Mouse (Mus musculus) liver, embryonic 13.5 days (tissue): ENCODE data around the gene Fam45a. TPM values are rescaled to one million over a fixed set of nuclear protein-coding genes. Genes with fewer than 3 reads are reported as not detected.

Source experiments
- ATAC-seq: fragments of 200-750 bp; cut with Nextera tagmentation; 2 replicates; pipeline ENCODE4 v1.8.0; 2017; ENCODE audit warnings: low read depth, mild to moderate bottlenecking, moderate number of reproducible peaks, moderate library complexity
- DNase-seq: peaks from one replicate; pipeline ENCODE4 v3.0.0; 2022
- H3K27ac ChIP-seq: fragments of 300-500 bp; sonication (generic); 2 replicates; pipeline ENCODE4 v1.5.1; 2015; ENCODE audit warnings: moderate library complexity, mild to moderate bottlenecking, inconsistent platforms
- H3K27me3 ChIP-seq: fragments of 300-500 bp; sonication (generic); 2 replicates; pipeline ENCODE4 v1.6.1; 2015; ENCODE audit warnings: mild to moderate bottlenecking, inconsistent platforms
- H3K36me3 ChIP-seq: fragments of 300-500 bp; sonication (generic); 2 replicates; pipeline ENCODE4 v1.6.1; 2015; ENCODE audit warnings: mild to moderate bottlenecking, inconsistent platforms
- H3K4me1 ChIP-seq: fragments of 300-500 bp; sonication (generic); replicated peaks from 2 replicates; pipeline ENCODE4 v1.6.1; 2015; ENCODE audit warnings: inconsistent platforms
- H3K4me2 ChIP-seq: fragments of 300-500 bp; sonication (generic); 2 replicates; pipeline ENCODE4 v1.6.1; 2015; ENCODE audit warnings: inconsistent platforms, mild to moderate bottlenecking, moderate library complexity
- H3K4me3 ChIP-seq: fragments of 300-500 bp; sonication (generic); replicated peaks from 2 replicates; pipeline ENCODE4 v1.5.1; 2015; ENCODE audit warnings: mild to moderate bottlenecking, inconsistent platforms
- H3K9ac ChIP-seq: fragments of 300-500 bp; sonication (generic); 2 replicates; pipeline ENCODE4 v1.6.1; 2015; ENCODE audit warnings: mild to moderate bottlenecking, inconsistent platforms
- H3K9me3 ChIP-seq: fragments of 300-500 bp; sonication (generic); replicated peaks from 2 replicates; pipeline ENCODE4 v1.6.1; 2016; ENCODE audit warnings: inconsistent platforms
- WGBS: fragments of 180-500 bp; shearing (Covaris S2); methylation state at CpG from one replicate; pipeline ENCODE4 v1.1.7; 2015; ENCODE audit not compliant: insufficient replicate concordance; 5-methylcytosine and 5-hydroxymethylcytosine counted together
- polyA plus RNA-seq: library from polyadenylated mRNA; unstranded; fragments of >200 nt; fragmentation: Nextera tagmentation; extraction: Ambion mirVana; gene quantifications from 2 replicates; pipeline ENCODE4 v1.2.1, GENCODE M21; 2015

Fam45a gene
- polyA plus RNA-seq, 1 experiment from 2014 or later: 21.9 TPM

DNA sequence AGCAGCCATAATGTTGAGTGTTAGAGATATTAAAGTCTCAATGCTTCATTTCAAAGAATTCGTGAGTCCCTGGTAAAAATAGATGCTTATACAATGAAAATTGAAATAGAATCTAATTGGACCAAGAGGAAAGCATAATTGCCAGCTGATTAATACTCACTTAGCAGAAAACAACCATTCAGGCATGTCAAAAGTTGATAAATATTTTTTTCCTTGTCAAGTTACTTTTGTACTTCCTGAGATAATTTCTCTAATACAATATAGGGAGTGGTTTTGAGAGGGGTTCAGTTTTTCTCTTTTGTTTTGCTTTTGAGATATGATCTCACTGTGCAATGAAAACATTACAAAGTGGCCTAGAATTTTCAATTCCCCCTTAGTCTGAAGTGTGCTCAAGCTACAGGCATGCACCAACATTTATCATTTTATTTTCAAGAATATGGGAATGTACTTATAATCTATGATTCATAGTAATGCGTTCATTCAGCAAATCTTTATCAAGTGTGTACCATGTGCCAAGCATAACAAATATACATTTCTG lies 18.1 kb upstream of the Fam45a start:
- Histone ChIP-seq H3K27ac (no peak overlapping the region), H3K36me3 (no peaks in the 10 kb centered on the region), H3K9me3 (no peaks in the 10 kb centered on the region), H3K4me2 (no peak overlapping the region), H3K4me3 (no peak overlapping the region), H3K9ac (no peak overlapping the region), H3K4me1 (peaks cover 33% of the 10 kb centered on the region), H3K27me3 (no peaks in the 10 kb centered on the region)
- no peak for DNase-seq
- 64% methylated on average over 2 of the region's 2 CpGs for WGBS
- no peak for ATAC-seq

DNA sequence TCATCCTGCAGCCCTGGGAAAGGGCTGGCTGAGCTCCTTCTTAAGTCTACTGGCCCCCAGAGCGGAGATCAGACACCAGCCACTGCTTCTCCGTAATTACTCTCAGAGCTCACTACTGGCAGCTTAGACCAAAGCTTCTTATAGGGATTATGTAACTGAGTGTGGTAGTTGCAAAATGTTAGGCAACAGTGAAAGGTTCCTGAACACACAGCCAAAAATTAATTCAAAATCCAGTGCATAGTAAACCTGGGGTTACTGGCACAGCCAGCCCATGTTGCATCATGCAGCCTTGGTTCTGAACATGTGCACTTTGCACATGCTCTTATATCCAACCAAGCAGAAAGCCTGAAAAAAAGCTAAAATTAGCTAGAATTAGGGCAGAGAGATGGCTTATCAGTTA lies 16.1 kb upstream of the Fam45a start:
- Histone ChIP-seq H3K27me3 (no peaks in the 10 kb centered on the region), H3K4me3 (no peak overlapping the region), H3K9me3 (no peaks in the 10 kb centered on the region), H3K4me2 (no peak overlapping the region), H3K36me3 (no peaks in the 10 kb centered on the region), H3K27ac (peak overlapping the region; percentile 45), H3K9ac (0 out of 2 replicates have a peak overlapping the region, but pooled peaks have one; percentile 26), H3K4me1 (peaks cover 47% of the 10 kb centered on the region)
- 93% methylated on average over 2 of the region's 2 CpGs for WGBS
- ATAC-seq (no peak), DNase-seq (no peak)

DNA sequence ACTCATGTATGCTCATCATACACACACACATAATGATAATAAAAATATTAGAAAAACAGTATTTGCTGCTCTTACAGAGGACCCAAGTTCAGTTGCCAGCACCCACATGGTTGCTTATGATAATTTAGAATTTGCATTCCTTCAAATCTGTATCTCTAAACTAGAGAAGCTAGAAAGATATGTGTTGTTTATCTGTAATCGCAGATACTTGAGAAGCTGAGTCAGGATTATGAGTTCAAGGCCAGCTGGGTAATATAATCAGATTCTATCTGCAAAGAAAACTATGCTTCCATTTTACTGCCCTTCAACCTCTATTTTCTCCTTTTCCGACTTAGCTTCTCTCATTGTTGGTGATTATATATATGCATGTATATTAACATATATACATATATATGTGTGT lies 14.0 kb upstream of the Fam45a start:
- 70% methylated on average over 2 of the region's 2 CpGs for WGBS
- no peak for DNase-seq
- H3K27me3 ChIP-seq: no peaks in the 10 kb centered on the region
- no peaks in the 10 kb centered on the region for H3K9me3 ChIP-seq
- no peak overlapping the region for H3K4me3 ChIP-seq
- H3K9ac ChIP-seq: no peak overlapping the region
- H3K27ac ChIP-seq: no peak overlapping the region
- H3K4me1 ChIP-seq: peaks cover 55% of the 10 kb centered on the region
- H3K4me2 ChIP-seq: no peak overlapping the region
- no peaks in the 10 kb centered on the region for H3K36me3 ChIP-seq
- no peak for ATAC-seq

DNA sequence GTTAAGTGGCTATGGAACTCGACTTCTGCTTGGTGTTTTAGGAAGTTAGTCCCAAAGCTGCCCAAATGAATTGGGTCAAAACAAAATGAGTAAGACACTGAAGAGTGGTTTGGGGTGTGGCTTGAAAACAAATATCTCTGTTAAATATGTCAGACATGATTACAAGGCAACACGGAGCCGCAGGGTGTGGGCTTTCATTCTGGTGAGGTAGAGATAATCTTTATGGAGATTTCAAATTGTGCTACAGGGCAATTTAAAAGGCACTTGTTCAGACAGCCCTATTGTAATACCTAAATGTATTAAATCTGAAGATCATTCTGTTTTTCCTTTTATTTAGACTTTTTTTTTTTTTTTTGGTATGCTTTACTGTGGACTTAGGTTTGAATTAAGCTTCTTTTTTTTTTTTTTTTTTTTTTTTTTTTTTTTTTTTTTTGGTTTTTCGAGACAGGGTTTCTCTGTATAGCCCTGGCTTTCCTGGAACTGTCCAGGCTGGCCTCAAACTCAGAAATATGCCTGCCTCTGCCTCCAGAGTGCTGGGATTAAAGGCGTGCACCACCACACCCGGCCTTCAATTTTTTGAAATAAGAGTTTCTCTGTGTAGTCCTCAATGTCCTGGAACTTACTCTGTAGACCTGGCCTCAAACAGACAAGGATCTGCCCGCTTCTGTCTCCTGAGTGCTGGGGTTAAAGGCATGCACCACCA lies 11.4 kb upstream of the Fam45a start:
- Histone ChIP-seq H3K36me3 (no peaks in the 10 kb centered on the region), H3K4me1 (peaks cover 53% of the 10 kb centered on the region), H3K4me3 (no peak overlapping the region), H3K9ac (peak overlapping the region; percentile 42; the same call in 1 of the 2 replicates), H3K4me2 (peak overlapping the region; percentile 51), H3K9me3 (no peaks in the 10 kb centered on the region), H3K27ac (peak overlapping the region; percentile 87), H3K27me3 (no peaks in the 10 kb centered on the region)
- DNase-seq (peak; percentile 73), ATAC-seq (peak; percentile 91)
- 19% methylated on average over 7 of the region's 7 CpGs for WGBS

DNA sequence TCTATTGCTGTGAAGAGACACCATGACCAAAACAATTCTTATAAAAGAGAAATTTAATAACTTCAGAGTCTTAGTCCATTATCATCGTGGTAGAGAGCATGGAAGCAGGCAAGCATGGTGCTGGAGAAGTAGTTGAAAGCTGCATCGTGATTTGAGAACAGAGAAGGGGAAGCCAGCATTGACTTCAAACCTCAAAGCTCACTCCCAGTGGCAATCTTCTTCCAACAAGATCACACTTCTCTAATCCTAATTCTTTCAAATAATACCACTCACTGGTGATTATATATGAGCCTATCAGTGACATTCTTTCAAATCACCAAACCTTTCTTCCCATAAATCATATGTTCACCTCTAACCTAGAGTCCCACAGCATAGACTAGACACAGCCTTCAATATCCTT lies 6.5 kb upstream of the Fam45a start:
- no peak for DNase-seq
- Histone ChIP-seq H3K4me3 (no peak overlapping the region), H3K9ac (no peak overlapping the region), H3K36me3 (no peaks in the 10 kb centered on the region), H3K9me3 (no peaks in the 10 kb centered on the region), H3K4me2 (no peak overlapping the region), H3K27me3 (no peaks in the 10 kb centered on the region), H3K27ac (no peak overlapping the region), H3K4me1 (peaks cover 34% of the 10 kb centered on the region)
- 40% methylated on average over 2 of the region's 2 CpGs for WGBS
- no peak for ATAC-seq

DNA sequence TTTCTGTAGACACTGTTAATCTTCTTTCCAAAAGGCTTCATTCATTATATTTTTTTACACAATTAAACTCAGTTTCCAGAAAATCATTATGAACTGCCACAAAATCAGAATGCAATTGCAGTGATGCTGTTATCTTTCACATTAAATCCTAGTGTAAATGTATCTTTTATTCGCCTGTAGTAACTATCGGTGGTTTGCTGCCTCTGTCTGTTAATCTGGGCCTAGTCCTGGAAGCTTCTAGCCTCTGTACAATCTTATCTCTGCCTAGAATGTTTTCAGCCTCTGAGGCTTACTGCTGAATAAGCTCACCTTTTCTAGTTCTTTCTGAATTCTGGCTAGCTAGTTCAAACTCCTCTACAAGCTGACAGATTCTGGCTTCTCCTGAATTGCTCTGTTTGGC lies 1.5 kb upstream of the Fam45a start:
- Histone ChIP-seq H3K4me3 (no peak overlapping the region), H3K27ac (peak overlapping the region; percentile 26; the same call in 1 of the 2 replicates)
- WGBS: 22% methylated on average over 2 of the region's 2 CpGs

DNA sequence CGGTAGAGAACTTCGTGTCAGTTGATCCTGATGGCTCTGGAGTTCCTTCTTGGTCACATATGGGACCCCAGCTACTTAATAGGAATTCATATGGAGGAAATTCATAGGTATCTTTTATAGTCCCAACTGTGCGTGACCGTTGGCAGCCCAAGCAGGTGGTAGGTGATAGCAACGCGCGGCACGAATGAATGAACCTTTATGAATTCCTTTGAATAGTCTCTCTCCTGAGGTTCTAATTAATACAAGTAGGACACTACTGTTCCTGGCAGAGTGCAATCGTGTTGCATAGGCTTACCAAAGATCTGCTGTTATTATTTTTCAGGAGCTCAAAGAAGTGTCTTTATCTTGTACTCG lies 628 bp downstream of the Fam45a start:
- ATAC-seq (no peak; the same call in 1 of the 2 replicates), DNase-seq (no peak)
- Histone ChIP-seq H3K27me3 (no peaks in the 10 kb centered on the region), H3K4me2 (peak overlapping the region; percentile 73), H3K36me3 (peaks cover 25% of the 10 kb centered on the region), H3K4me3 (peak overlapping the region; percentile 82), H3K9ac (peak overlapping the region; percentile 90), H3K4me1 (peaks cover 50% of the 10 kb centered on the region), H3K27ac (peak overlapping the region; percentile 89), H3K9me3 (no peaks in the 10 kb centered on the region)
- 8% methylated on average over 10 of the region's 10 CpGs for WGBS

More for the DNA sequence above, 1.5 kb upstream of the Fam45a start:
- DNase-seq (peak; percentile 30), ATAC-seq (no peak)
- H3K9ac ChIP-seq: no peak overlapping the region
- H3K9me3 ChIP-seq: no peaks in the 10 kb centered on the region
- peaks cover 6% of the 10 kb centered on the region for H3K36me3 ChIP-seq
- H3K27me3 ChIP-seq: no peaks in the 10 kb centered on the region
- H3K4me2 ChIP-seq: no peak overlapping the region
- peaks cover 47% of the 10 kb centered on the region for H3K4me1 ChIP-seq

DNA sequence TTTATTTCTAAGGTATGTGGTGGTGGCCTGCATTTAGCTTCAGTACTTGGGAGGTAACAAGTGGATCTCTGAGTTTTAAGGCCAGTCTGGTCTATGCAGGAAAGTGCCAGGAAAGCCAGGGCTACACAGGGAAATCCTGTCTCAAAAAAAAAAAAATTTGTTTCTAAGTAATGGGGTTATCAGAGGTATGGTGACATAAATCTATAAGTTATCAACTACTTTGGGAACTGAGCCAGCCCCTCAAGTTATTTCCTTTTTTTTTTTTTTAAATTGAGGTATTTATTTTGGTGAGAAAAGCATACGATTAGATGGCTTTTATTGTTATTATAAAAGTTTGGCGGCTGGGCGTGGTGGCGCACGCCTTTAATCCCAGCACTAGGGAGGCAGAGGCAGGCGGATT lies 1.7 kb downstream of the Fam45a start:
- DNase-seq (no peak), ATAC-seq (no peak)
- H3K4me1 ChIP-seq: peaks cover 48% of the 10 kb centered on the region
- no peaks in the 10 kb centered on the region for H3K9me3 ChIP-seq
- 90% methylated on average over 6 of the region's 6 CpGs for whole genome bisulfite sequencing
- no peak overlapping the region for H3K9ac ChIP-seq
- no peak overlapping the region for H3K4me3 ChIP-seq
- 0 out of 2 replicates have a peak overlapping the region, but pooled peaks have one; percentile 73 for H3K4me2 ChIP-seq
- peaks cover 34% of the 10 kb centered on the region for H3K36me3 ChIP-seq
- no peak overlapping the region for H3K27ac ChIP-seq
- no peaks in the 10 kb centered on the region for H3K27me3 ChIP-seq

DNA sequence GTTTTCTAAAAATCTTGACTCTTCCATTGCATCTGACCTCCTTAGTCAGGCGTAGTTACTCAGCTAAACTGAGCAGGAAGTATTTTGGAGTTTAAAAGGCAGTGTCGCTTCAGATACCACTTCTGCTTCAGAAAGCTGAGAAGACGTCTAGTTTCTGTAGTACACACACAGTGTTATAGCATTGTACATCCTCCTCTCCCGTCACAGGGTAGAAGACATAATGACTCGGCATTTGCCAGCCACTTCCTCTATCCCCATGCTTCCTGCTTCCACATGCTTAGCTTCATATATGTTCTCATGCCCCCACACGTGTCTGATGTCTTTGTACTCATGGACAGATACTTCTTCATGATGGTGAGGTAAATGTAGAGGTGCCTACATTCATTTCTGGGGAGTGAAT lies 7.3 kb downstream of the Fam45a start:
- no peak overlapping the region for H3K9ac ChIP-seq
- H3K36me3 ChIP-seq: peaks cover 77% of the 10 kb centered on the region
- H3K4me3 ChIP-seq: no peak overlapping the region
- H3K9me3 ChIP-seq: no peaks in the 10 kb centered on the region
- 56% methylated on average over 6 of the region's 6 CpGs for WGBS
- no peaks in the 10 kb centered on the region for H3K27me3 ChIP-seq
- no peak; the same call in 1 of the 2 replicates for ATAC-seq
- H3K4me1 ChIP-seq: peaks cover 13% of the 10 kb centered on the region
- H3K4me2 ChIP-seq: no peak overlapping the region
- H3K27ac ChIP-seq: peak overlapping the region; percentile 29; the same call in 1 of the 2 replicates
- DNase-seq: no peak

DNA sequence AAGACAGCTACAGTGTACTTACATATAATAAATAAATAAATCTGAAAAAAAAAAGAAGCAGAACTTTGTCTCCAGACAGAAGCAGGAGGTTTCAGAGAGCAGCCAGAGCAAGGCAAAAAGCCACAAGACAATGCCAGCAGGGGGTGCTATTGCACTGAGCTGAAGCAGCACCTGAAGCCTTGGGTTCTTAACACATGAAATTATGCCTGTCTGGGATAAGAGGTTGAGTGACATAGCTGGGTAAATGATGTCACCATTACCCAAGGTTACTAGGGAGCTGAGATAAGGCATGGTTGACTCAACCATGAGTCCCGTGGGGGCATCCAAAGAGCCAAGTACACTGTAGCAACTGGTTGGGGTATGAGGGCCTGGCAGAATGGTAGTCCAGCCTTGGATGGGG lies 26.4 kb downstream of the Fam45a start:
- no peak overlapping the region for H3K9ac ChIP-seq
- H3K4me3 ChIP-seq: no peak overlapping the region
- ATAC-seq (peak; percentile 78), DNase-seq (peak; percentile 69)
- peaks cover 73% of the 10 kb centered on the region for H3K36me3 ChIP-seq
- H3K4me2 ChIP-seq: no peak overlapping the region
- WGBS: 32% methylated on average over 1 of the region's 1 CpGs
- H3K27me3 ChIP-seq: no peaks in the 10 kb centered on the region
- H3K9me3 ChIP-seq: no peaks in the 10 kb centered on the region
- H3K27ac ChIP-seq: no peak overlapping the region
- H3K4me1 ChIP-seq: peaks cover 8% of the 10 kb centered on the region

DNA sequence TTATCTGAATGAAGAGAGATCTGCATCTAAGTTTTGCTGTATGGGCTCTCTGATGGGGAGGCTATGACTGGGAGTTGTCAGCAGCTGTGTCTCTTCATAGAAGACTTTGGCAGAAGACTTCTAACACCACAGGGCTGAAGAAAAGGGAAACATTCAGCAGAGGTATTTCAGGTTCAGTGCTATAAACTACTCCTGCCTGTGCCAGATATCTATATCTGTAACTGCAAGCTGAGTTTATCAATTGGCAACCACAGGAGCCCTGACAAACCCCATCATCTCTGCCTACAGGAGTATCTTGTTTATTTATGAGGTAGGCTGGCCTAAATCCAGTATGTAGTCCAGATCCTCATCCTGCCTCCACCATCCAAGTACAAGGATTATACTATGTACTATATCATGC lies 31.9 kb downstream of the Fam45a start:
- Histone ChIP-seq H3K27ac (peak overlapping the region; percentile 65), H3K9ac (peak overlapping the region; percentile 10)

DNA sequence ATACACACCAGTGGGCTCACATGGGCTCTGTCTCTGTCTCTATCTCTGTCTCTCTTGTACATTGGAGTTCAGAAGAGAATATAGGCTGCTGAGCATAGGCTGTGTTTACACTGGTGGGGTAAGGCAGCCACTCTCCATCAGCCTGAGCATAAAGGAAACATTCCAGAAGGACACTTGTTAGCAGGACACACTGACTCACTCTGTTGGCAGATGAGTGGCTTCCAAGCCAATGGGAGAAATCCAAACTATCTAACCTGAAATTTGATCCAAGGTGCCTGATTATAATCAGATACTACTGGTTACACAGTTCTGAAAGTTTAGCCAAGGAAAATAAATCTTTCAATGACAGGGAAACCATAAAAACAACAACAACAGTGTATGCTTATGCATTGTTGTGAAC lies 34.3 kb downstream of the Fam45a start:
- Histone ChIP-seq H3K36me3 (peaks cover 15% of the 10 kb centered on the region), H3K9me3 (no peaks in the 10 kb centered on the region), H3K27ac (no peak overlapping the region), H3K4me3 (no peak overlapping the region), H3K9ac (no peak overlapping the region), H3K4me1 (peaks cover 27% of the 10 kb centered on the region), H3K4me2 (no peak overlapping the region), H3K27me3 (no peaks in the 10 kb centered on the region)
- ATAC-seq (no peak), DNase-seq (no peak)

More for the DNA sequence above, 31.9 kb downstream of the Fam45a start:
- ATAC-seq: peak; percentile 88
- H3K4me3 ChIP-seq: no peak overlapping the region
- peaks cover 27% of the 10 kb centered on the region for H3K36me3 ChIP-seq
- DNase-seq: peak; percentile 35
- peak overlapping the region; percentile 35 for H3K4me2 ChIP-seq
- H3K9me3 ChIP-seq: no peaks in the 10 kb centered on the region
- peaks cover 27% of the 10 kb centered on the region for H3K4me1 ChIP-seq
- no peaks in the 10 kb centered on the region for H3K27me3 ChIP-seq
